Mouse (Mus musculus): Measurements from ENCODE around the gene Fbxw4.

- TF ChIP-seq CTCF (IDR thresholded peaks at IDR 0.05; ENCODE audit: insufficient read depth, low read length) = no peak
- no peak for TF ChIP-seq POLR2A (IDR thresholded peaks at IDR 0.05; ENCODE audit: borderline replicate concordance, extremely low read depth, low read depth, low read length)
Observed at GRCm38 (mm10) chr19:45618184-45618583, 41.9 kb downstream of the Fbxw4 start.
